Mouse (Mus musculus) kidney, postnatal 0 days (tissue): ENCODE results near the gene Syngr1. TPM values are rescaled to one million over a fixed set of nuclear protein-coding genes. Genes with fewer than 3 reads are reported as not detected.
A peak's percentile ranks its signal among the peaks of the same experiment; 100 is the strongest.

Experiments
- ATAC-seq: fragments of 200-750 bp; cut with Nextera tagmentation; replicated peaks from 2 replicates; pipeline ENCODE4 v1.8.0; 2017; ENCODE audit warnings: low read depth, moderate number of reproducible peaks, moderate TSS enrichment, moderate library complexity; ENCODE audit not compliant: low FRiP score
- DNase-seq: peaks from one replicate; pipeline ENCODE4 v3.0.0-alpha.2; 2016; ENCODE audit warnings: low spot score
- H3K27ac ChIP-seq: fragments of 300-500 bp; sonication (generic); 2 replicates; pipeline ENCODE4 v1.5.1; 2014; ENCODE audit warnings: mild to moderate bottlenecking
- H3K27me3 ChIP-seq: fragments of 300-500 bp; sonication (generic); 2 replicates; pipeline ENCODE4 v1.6.1; 2014; ENCODE audit warnings: low read length, mixed read lengths; ENCODE audit not compliant: insufficient read depth
- H3K36me3 ChIP-seq: fragments of 300-500 bp; sonication (generic); 2 replicates; pipeline ENCODE4 v1.6.1; 2014; ENCODE audit warnings: low read length, mixed read lengths; ENCODE audit not compliant: insufficient read depth
- H3K4me1 ChIP-seq: fragments of 300-500 bp; sonication (generic); replicated peaks from 2 replicates; pipeline ENCODE4 v1.6.1; 2014; ENCODE audit warnings: antibody characterized with exemption, low read length, mixed read lengths; ENCODE audit not compliant: insufficient read depth
- H3K4me2 ChIP-seq: fragments of 300-500 bp; sonication (generic); 2 replicates; pipeline ENCODE4 v1.6.1; 2014; ENCODE audit warnings: mild to moderate bottlenecking, low read length, moderate library complexity, mixed read lengths
- H3K4me3 ChIP-seq: fragments of 300-500 bp; sonication (generic); replicated peaks from 2 replicates; pipeline ENCODE4 v1.5.1; 2014; ENCODE audit warnings: low read depth, low read length
- H3K9ac ChIP-seq: fragments of 300-500 bp; sonication (generic); 2 replicates; pipeline ENCODE4 v1.6.1; 2014; ENCODE audit warnings: low read depth, low read length
- H3K9me3 ChIP-seq: fragments of 300-500 bp; sonication (generic); replicated peaks from 2 replicates; pipeline ENCODE4 v1.6.1; 2016; ENCODE audit warnings: low read length, inconsistent platforms, mixed read lengths
- CTCF ChIP-seq: IDR thresholded peaks from 2 replicates; pipeline ENCODE4 v1.5.1; 2016; ENCODE audit warnings: antibody characterized with exemption, low read depth, mild to moderate bottlenecking, moderate library complexity
- WGBS: fragments of 180-500 bp; shearing (Covaris S2); extraction: QIAGEN DNeasy Blood & Tissue Kit; methylation state at CpG from one replicate; pipeline ENCODE4 v1.1.7; 2014; 5-methylcytosine and 5-hydroxymethylcytosine counted together
- polyA plus RNA-seq: library from polyadenylated mRNA; unstranded; fragments of >200 nt; fragmentation: Nextera tagmentation; extraction: Ambion mirVana; gene quantifications from 2 replicates; pipeline ENCODE4 v1.2.1, GENCODE M21; 2015

Syngr1 gene
- polyA plus RNA-seq, 1 experiment from 2014 or later: 21.8 TPM

DNA sequence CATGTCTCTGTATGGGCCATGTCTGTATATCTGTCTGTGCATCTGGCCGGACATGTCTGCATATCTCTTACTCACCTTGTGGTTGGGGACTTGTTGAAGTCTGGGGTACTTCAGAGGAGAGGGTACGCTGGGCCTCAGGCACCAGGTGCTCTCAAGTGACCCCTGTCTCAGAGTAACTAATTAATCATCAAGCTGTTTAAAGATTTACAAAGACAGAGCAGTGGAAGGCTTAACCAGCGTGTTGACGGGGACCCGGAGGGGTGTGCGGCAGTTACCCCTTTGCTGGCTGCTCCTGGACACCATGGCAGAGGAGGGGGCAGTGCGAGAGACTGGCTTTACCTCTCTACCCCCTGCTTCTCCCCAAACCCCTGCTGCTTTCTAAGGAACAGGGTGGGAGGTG, 31.5 kb upstream of the Syngr1 start:
- DNase-seq (no peak), ATAC-seq (peak; percentile 50; the same call in 1 of the 2 replicates)
- Histone ChIP-seq H3K27me3 (no peaks in the 10 kb centered on the region), H3K36me3 (no peaks in the 10 kb centered on the region), H3K4me2 (0 out of 2 replicates have a peak overlapping the region, but pooled peaks have one; percentile 16), H3K4me1 (peaks cover 6% of the 10 kb centered on the region; the same call in 1 of the 2 replicates), H3K4me3 (no peak overlapping the region), H3K9me3 (no peaks in the 10 kb centered on the region), H3K27ac (peak overlapping the region; percentile 82), H3K9ac (no peak overlapping the region)
- no peak for TF ChIP-seq CTCF
- 35% methylated on average over 7 of the region's 7 CpGs for WGBS

DNA sequence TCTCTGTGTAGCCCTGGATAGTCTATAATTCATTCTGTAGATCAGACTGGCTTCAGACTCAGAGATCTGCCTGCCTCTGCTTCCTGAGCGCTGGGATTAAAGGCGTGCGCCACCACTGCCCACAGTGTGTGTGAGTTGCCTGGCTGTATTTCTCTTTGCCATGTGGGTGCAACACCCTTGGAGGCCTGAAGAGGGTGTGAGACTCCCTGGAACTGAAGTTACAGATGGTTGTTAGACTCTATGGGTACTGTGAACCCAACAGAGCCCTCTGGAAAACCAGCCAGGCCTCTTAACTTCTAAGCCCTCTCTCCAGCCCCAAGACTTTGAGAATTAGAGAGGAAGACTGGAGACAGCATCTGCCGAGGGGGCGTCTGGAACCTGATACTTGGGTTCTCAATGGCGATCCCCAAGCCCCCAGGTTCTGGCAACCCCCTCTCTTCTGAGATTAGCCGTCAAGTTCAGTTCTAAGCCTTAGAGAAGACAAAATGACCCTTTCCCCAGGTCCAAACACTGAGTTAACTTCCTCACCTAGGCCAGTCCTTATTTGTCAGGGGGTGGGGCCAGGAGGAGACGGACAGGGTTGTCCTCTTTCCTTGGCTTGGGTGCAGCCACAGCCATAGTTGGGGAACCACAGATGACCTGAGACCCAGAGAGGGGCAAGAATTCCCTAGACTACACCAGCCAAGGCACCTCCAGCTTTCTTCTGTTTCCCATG, 30.6 kb upstream of the Syngr1 start:
- ATAC-seq (no peak), DNase-seq (no peak)
- no peak overlapping the region for H3K27ac ChIP-seq
- WGBS: 90% methylated on average over 8 of the region's 8 CpGs
- peaks cover 6% of the 10 kb centered on the region; the same call in 1 of the 2 replicates for H3K4me1 ChIP-seq
- no peak overlapping the region for H3K4me2 ChIP-seq
- no peaks in the 10 kb centered on the region for H3K9me3 ChIP-seq
- H3K27me3 ChIP-seq: no peaks in the 10 kb centered on the region
- H3K4me3 ChIP-seq: no peak overlapping the region
- H3K36me3 ChIP-seq: no peaks in the 10 kb centered on the region
- no peak for TF ChIP-seq CTCF
- no peak overlapping the region for H3K9ac ChIP-seq

DNA sequence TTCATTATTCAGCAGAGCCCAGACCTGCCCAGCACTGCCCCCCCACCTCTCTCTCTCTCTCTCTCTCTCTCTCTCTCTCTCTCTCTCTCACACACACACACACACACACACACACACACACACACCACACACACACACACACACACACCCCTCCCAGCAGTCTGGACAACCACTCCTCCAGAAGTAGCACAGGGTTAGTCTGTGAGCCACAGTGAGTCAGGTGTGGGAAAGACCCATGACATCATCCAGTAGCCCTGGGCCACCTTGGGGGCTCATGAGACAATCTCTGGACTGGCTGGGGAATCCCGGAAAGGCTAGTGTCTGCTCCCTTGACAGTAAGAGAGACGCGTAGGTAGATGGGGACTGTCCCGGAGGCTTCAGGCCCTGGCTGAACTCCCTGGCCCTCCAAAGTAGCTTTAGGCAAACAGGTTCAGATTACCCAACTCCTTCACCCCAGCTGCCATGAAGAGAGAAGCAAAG, 30.0 kb upstream of the Syngr1 start:
- Histone ChIP-seq H3K9me3 (no peaks in the 10 kb centered on the region), H3K9ac (no peak overlapping the region), H3K4me3 (no peak overlapping the region), H3K4me1 (peaks cover 6% of the 10 kb centered on the region; the same call in 1 of the 2 replicates), H3K27ac (no peak overlapping the region; the same call in 1 of the 2 replicates), H3K4me2 (no peak overlapping the region), H3K36me3 (no peaks in the 10 kb centered on the region), H3K27me3 (no peaks in the 10 kb centered on the region)
- no peak for TF ChIP-seq CTCF
- ATAC-seq (no peak), DNase-seq (no peak)
- WGBS: 73% methylated on average over 4 of the region's 4 CpGs

DNA sequence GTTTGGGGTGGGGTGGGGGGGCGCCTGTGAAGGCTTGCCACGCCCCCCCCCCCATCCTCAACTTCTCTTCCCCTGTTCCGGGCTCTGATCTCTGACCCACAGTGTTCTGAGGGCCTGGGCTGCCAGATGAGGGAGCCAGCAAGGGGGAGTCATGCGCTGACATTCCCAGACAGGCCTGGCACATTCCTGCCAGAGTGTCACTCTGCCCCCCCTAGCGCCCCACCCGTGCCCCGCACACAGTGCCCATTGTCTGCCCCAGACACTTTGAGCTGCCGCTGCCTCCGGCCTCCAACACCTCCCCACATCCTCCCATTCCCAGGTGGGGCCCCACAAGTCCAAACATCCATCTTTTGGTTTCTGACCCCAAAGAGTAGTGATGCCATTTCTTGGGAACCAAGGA, 28.8 kb upstream of the Syngr1 start:
- Histone ChIP-seq H3K4me2 (no peak overlapping the region), H3K27me3 (no peaks in the 10 kb centered on the region), H3K36me3 (no peaks in the 10 kb centered on the region), H3K9me3 (no peaks in the 10 kb centered on the region), H3K27ac (no peak overlapping the region), H3K4me3 (no peak overlapping the region), H3K4me1 (peaks cover 6% of the 10 kb centered on the region; the same call in 1 of the 2 replicates), H3K9ac (no peak overlapping the region)
- 74% methylated on average over 8 of the region's 9 CpGs for WGBS
- ATAC-seq: no peak
- no peak for TF ChIP-seq CTCF
- DNase-seq: no peak

DNA sequence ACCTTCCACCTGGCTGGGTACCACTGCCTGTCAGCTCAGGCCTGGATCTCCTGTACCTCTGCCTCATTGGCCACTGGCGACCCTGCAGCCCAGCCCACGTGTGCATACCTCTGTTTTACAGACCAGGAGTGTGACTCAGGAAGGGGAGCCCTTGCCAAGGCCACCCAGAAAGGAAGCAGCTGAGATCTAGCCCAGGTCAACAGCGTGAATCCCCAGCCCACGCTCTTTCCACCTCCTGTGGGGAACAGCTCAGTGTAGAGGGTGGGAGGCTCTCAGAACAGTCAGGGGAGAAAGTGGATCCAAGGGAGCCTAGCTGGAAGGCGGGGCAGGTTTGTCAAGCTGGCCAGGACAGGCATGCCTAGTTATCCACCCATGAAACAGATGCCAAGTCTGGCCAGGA, 28.3 kb upstream of the Syngr1 start:
- ATAC-seq (no peak), DNase-seq (no peak)
- Histone ChIP-seq H3K27ac (no peak overlapping the region), H3K4me1 (peaks cover 6% of the 10 kb centered on the region; the same call in 1 of the 2 replicates), H3K36me3 (no peaks in the 10 kb centered on the region), H3K4me3 (no peak overlapping the region), H3K4me2 (no peak overlapping the region), H3K27me3 (no peaks in the 10 kb centered on the region), H3K9ac (no peak overlapping the region), H3K9me3 (no peaks in the 10 kb centered on the region)
- TF ChIP-seq CTCF: no peak
- WGBS: 23% methylated on average over 5 of the region's 5 CpGs

DNA sequence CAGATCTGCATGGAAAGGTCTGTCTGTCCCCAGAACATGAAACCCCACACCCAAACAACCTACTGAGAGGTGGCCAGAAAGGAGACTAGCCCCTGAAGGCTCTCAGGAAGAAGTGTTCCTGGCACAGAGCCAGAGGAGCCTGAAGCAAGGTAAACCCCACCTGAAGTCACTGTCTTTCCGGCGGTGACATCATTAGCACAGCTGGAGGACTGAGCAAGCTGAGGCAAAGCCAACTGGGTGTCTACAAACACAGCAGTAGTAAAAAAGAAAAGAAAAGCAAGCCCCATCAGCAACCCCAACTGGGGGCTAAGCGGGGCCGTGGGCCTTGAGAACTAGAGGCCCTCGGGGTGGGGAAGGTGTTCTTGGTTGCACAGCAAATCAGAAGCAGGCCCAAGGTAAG, 26.2 kb upstream of the Syngr1 start:
- no peaks in the 10 kb centered on the region for H3K27me3 ChIP-seq
- no peak overlapping the region for H3K4me2 ChIP-seq
- 64% methylated on average over 5 of the region's 5 CpGs for WGBS
- peaks cover 6% of the 10 kb centered on the region; the same call in 1 of the 2 replicates for H3K4me1 ChIP-seq
- no peak overlapping the region for H3K27ac ChIP-seq
- no peak for TF ChIP-seq CTCF
- H3K4me3 ChIP-seq: no peak overlapping the region
- DNase-seq (no peak), ATAC-seq (no peak)
- no peaks in the 10 kb centered on the region for H3K9me3 ChIP-seq
- no peak overlapping the region for H3K9ac ChIP-seq
- H3K36me3 ChIP-seq: no peaks in the 10 kb centered on the region
